Mouse (Mus musculus) lung, postnatal 0 days (tissue): ENCODE results near the gene C3.

Experiments
- CTCF ChIP-seq: IDR thresholded peaks from 2 replicates; pipeline ENCODE4 v1.5.1; 2016; ENCODE audit warnings: antibody characterized with exemption, mild to moderate bottlenecking
- EP300 ChIP-seq: IDR thresholded peaks from 2 replicates; pipeline ENCODE4 v1.6.1; 2016; ENCODE audit warnings: antibody characterized with exemption, mild to moderate bottlenecking, control low read depth

GRCm38 (mm10) chr17:57258191-57258590 lies 30.3 kb upstream of the C3 start:
- TF ChIP-seq CTCF (no peak), EP300 (no peak)
